Mouse (Mus musculus): ENCODE results near the gene Hspg2. TPM values are rescaled to one million over a fixed set of nuclear protein-coding genes. Genes with fewer than 3 reads are reported as not detected.
A peak's percentile ranks its signal among the peaks of the same experiment; 100 is the strongest.

The Hspg2 gene
- polyA plus RNA-seq, 1 experiment from 2014 or later, result 7.5 TPM

DNA sequence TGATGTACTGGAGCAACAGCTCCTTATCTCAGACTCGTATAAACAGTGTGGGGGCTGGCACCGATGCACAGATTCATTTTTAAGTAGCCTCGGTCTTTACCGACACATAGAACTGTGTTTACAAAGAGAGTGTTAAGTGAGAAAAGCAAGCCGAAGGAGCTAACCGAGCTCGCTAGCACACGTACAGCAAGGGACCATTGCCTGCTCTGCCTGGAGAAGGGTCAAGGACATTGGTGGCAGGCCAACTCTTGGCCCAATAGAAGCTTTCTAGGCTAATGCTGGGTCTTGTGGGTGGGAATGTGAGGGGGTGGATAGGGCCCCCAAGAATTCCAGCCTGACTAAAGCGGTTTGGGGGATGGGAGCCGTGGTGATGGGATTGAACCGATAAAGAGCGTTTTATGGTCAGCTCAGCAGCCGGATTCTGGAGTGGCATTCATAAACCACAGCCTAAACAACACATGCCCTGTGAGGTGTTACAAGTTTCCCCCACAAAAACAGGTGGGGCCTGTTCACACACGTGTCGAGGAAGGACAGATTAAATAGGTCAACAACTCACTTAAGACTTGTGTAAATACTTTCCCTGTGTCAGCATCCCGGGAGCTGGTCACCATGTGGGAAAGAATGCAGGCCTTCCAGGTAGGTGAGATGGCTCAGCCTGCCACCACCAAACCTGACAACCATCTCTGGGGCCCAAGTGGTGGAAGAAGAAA lies 6.4 kb upstream of the Hspg2 start:
- Histone ChIP-seq H3K36me3 (no peaks in the 10 kb centered on the region), H3K4me1 (peaks cover 3% of the 10 kb centered on the region; the same call in 1 of the 2 replicates), H3K4me3 (replicated peaks) (no peak overlapping the region), H3K4me2 (no peak overlapping the region), H3K9me3 (replicated peaks) (no peaks in the 10 kb centered on the region), H3K27ac (replicated peaks) (no peak overlapping the region), H3K27me3 (replicated peaks) (no peaks in the 10 kb centered on the region; the same call in 1 of the 2 replicates), H3K9ac (replicated peaks) (no peak overlapping the region)
- WGBS, result 85% methylated on average over 16 of the region's 16 CpGs
- ATAC-seq (ENCODE audit: low FRiP score), result no peak

DNA sequence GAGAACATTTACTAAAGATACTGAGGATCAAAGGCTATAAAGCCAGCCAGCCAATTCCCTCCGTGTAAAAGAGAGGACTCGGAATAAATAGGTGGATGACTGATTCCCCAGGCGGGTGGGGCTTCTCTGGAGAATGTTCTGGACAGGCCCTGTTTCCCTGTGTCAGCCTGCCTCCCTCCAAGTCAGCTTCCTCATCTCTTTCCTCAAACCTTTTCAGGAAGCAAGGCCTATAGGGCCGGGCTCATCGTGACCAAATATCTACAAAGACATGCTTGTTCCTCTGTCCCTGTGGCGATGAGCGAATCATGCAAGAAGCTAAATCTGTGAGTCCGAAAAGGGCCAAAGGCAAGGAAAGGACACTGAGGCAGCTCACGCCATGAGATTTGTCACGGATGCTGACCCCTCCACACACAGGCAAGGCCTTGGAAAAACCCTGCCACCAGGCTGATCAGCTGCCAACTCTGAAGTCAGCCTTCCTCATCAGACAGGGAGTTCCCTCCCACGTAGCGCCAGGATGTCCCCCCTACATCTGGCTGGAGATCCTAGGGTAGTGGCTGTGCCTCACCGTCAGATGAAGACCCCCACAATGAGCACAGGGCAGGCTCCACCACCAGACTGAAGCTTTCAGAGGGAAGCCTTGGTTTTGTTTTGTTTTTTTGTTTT lies 3.3 kb upstream of the Hspg2 start:
- Histone ChIP-seq H3K27ac (replicated peaks) (no peak overlapping the region), H3K36me3 (no peaks in the 10 kb centered on the region), H3K4me1 (peaks cover 25% of the 10 kb centered on the region), H3K4me3 (replicated peaks) (no peak overlapping the region), H3K27me3 (replicated peaks) (peaks cover 5% of the 10 kb centered on the region; the same call in 1 of the 2 replicates), H3K9ac (replicated peaks) (no peak overlapping the region), H3K4me2 (no peak overlapping the region), H3K9me3 (replicated peaks) (no peaks in the 10 kb centered on the region)
- 72% methylated on average over 13 of the region's 13 CpGs for WGBS
- no peak for ATAC-seq (ENCODE audit: low FRiP score)

DNA sequence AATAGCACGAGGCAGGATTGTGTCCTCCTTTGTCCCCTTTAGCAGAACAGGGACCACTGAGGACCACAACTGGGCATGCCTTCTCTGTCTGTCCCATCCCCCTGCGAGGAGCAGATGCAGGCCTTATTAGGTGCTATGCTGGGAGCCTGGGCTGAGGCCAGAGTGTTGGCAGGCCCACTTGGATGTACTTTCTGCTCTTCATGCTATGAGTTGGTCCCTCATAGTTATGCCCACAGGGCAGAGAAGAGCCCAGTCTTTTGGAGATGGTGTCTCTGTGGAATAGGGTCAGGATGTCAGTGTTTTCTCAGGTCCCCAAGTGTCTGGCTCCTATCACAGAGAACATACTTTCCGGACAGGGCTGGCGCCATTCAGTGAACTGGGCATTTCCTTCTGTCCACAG lies 1.6 kb upstream of the Hspg2 start:
- Histone ChIP-seq H3K4me1 (peaks cover 26% of the 10 kb centered on the region), H3K27ac (replicated peaks) (no peak overlapping the region), H3K4me3 (replicated peaks) (no peak overlapping the region), H3K9me3 (replicated peaks) (no peaks in the 10 kb centered on the region), H3K27me3 (replicated peaks) (peaks cover 5% of the 10 kb centered on the region; the same call in 1 of the 2 replicates), H3K36me3 (no peaks in the 10 kb centered on the region), H3K4me2 (no peak overlapping the region), H3K9ac (replicated peaks) (no peak overlapping the region)
- ATAC-seq (ENCODE audit: low FRiP score), result no peak
- WGBS, result 75% methylated on average over 4 of the region's 4 CpGs

DNA sequence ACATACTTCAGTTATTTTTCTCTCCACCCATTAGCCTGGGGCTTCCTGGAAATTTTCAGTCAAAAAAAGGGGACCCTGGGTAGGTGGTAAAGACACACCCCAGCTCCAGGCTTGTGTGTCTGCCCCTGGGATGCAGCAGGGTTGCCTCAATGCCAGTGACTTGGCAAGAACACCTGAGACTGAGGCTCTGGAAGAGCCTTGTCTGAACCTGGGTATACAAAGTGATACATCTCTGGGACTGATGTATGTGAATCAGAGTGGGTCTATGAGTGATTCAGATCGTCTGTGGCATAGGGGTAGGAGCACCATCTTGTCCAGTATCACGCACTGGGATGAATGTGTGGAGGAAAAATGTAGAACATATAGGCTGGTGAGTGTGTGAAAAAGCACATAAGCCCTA lies 1.0 kb upstream of the Hspg2 start:
- Histone ChIP-seq H3K27me3 (replicated peaks) (peaks cover 5% of the 10 kb centered on the region; the same call in 1 of the 2 replicates), H3K4me3 (replicated peaks) (no peak overlapping the region), H3K9me3 (replicated peaks) (no peaks in the 10 kb centered on the region), H3K4me1 (peaks cover 26% of the 10 kb centered on the region), H3K27ac (replicated peaks) (no peak overlapping the region), H3K9ac (replicated peaks) (no peak overlapping the region), H3K36me3 (no peaks in the 10 kb centered on the region), H3K4me2 (peak overlapping the region; percentile 99; the same call in 1 of the 2 replicates)
- 92% methylated on average over 2 of the region's 2 CpGs for WGBS
- no peak for ATAC-seq (ENCODE audit: low FRiP score)

DNA sequence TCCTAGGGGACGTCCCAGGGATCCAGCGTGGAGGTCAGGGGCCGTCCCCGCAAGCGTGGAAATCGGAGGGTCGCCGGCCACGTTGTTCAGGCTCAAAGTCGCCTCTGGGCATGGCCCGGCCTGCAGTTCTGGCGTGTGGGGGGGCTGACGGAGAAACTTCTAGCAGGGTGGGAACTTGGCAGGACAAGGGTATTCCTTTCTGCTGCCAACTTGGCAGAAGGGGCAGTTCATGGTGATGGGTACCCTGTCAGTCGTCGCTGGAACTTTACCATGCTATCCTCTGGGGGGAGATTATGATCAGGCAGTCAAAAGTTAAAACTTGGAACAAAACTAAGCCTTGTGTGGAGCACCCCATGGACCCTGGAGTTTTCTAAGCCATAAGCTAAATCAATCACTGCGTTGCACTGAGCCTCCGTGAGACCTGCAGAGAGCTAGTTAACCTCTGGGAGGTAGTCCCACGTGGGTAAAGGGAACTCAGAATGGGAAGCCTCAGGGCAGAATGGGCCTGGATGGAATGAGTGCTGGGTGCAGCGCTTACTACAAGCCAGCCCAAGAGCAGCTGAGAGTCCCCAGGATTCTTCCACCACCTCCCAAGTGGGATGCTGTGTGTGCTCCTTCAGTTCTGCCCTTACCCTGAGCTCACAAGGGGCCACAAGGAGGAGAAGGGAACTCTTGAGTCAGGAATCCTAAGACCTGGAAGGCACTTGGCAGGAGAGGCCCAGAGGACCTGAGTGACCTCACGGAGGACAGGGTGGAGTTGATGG lies 694 bp downstream of the Hspg2 start:
- H3K27me3 ChIP-seq (replicated peaks), result peaks cover 5% of the 10 kb centered on the region; the same call in 1 of the 2 replicates
- H3K27ac ChIP-seq (replicated peaks), result peak overlapping the region; percentile 51; the same call in 1 of the 2 replicates
- H3K36me3 ChIP-seq, result no peaks in the 10 kb centered on the region
- peaks cover 32% of the 10 kb centered on the region for H3K4me1 ChIP-seq
- H3K9me3 ChIP-seq (replicated peaks), result no peaks in the 10 kb centered on the region
- H3K4me2 ChIP-seq, result peak overlapping the region; percentile 99
- ATAC-seq (ENCODE audit: low FRiP score), result no peak; the same call in 1 of the 2 replicates
- H3K4me3 ChIP-seq (replicated peaks), result peak overlapping the region; percentile 58
- peak overlapping the region; percentile 59 for H3K9ac ChIP-seq (replicated peaks)
- WGBS, result 4% methylated on average over 20 of the region's 20 CpGs

DNA sequence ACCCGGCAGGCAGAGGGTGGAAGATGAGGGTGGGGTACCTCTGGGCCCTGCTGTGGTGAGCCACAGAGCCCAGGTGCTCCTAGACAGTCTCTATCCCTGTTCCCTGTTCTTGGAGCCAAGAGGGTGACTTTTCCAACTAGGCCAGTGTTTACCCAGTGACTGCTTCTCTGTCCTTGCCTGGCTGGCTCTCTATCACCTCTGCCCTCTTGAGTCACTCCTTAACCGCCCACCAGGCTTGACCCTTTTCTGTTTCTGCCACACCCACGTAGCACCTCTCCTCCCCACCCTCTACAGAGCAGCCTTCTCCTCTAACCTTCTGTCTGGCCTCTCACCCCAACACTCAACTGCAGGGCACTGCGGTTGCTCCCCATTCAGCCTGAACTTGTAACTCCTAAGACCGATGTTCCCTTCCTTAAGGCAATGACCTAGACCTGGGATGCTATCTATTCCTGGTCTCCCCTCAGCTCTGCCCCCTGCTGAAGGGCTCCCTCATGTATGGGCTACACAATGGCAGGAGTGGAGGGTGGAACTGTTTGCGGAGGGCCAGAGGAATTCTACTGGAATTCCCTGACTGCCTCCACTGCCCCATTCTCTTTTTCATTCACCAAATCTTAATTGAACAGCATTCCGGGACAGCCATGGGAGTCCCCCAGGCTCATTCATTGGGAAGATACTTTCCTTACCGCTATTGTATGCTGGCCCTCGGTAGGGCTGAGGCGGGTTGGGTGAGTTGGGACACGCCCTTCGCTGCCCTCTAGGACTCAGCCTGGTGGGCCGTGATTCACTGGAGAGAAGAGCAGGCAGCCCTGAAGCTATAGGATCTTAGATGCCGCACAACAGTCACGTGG lies 1.5 kb downstream of the Hspg2 start:
- no peak for ATAC-seq (ENCODE audit: low FRiP score)
- H3K4me1 ChIP-seq, result peaks cover 29% of the 10 kb centered on the region

DNA sequence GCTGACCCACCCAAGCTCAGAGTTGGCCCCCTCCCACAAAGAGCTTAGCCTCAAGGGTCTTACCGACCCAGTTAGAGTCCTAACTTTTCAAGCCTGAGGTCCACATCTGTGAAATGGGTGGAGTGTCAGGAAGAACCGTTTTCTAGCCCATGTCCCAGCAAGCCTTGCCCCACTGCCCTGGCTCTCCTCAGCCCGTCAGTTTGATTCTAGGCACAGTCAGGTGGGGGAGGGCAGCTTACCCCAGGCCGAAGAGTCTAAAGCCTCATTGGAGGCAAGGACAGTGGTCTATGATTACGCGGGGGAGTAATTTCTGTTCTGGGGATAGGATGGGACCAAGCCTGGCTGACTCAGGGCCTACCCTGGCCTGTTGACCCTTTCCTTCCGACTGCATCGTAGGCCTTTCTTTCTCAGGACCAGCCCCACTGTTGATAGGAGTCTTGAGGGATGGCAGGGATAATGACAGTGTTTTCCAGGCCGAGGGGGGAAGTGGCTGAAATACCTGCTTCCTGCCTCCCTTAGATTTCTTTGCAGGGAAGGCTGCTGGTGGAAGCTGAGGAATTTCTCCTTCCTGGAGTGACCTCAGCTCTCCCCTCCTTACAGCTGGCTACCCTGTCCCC lies 2.2 kb downstream of the Hspg2 start:
- Histone ChIP-seq H3K9me3 (replicated peaks) (no peaks in the 10 kb centered on the region), H3K27me3 (replicated peaks) (peaks cover 5% of the 10 kb centered on the region; the same call in 1 of the 2 replicates), H3K4me1 (peaks cover 29% of the 10 kb centered on the region), H3K4me2 (peak overlapping the region; percentile 99), H3K9ac (replicated peaks) (no peak overlapping the region), H3K27ac (replicated peaks) (no peak overlapping the region), H3K36me3 (no peaks in the 10 kb centered on the region), H3K4me3 (replicated peaks) (no peak overlapping the region)
- no peak for ATAC-seq (ENCODE audit: low FRiP score)
- 75% methylated on average over 9 of the region's 9 CpGs for WGBS

More for the DNA sequence above, 1.5 kb downstream of the Hspg2 start:
- peak overlapping the region; percentile 99 for H3K4me2 ChIP-seq
- H3K9me3 ChIP-seq (replicated peaks), result no peaks in the 10 kb centered on the region
- H3K9ac ChIP-seq (replicated peaks), result peak overlapping the region; percentile 59
- H3K27me3 ChIP-seq (replicated peaks), result peaks cover 5% of the 10 kb centered on the region; the same call in 1 of the 2 replicates
- H3K36me3 ChIP-seq, result no peaks in the 10 kb centered on the region
- peak overlapping the region; percentile 51; the same call in 1 of the 2 replicates for H3K27ac ChIP-seq (replicated peaks)
- H3K4me3 ChIP-seq (replicated peaks), result peak overlapping the region; percentile 58
- WGBS, result 39% methylated on average over 15 of the region's 15 CpGs

DNA sequence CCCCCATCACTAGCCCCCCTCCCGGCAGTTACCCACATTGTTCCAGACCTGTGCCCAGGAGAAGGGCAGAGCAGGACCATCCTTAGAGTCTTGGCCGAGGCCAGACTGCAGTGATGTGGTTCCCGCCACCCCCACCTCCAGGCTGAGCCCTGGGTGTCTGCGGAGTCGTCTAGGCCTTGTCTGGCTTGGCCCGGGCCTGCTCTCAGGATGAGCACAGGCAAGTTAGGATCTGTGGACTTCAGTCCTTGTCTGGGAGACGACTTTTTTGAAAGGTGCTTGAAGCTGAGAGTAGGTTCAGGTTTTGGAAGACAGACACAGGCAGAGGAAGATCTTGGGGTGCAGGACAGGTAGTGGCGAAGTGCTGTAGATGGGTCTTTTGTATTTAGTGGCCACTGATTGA lies 2.8 kb downstream of the Hspg2 start:
- Histone ChIP-seq H3K27ac (replicated peaks) (no peak overlapping the region), H3K36me3 (no peaks in the 10 kb centered on the region), H3K4me1 (peaks cover 32% of the 10 kb centered on the region), H3K4me3 (replicated peaks) (no peak overlapping the region), H3K9ac (replicated peaks) (no peak overlapping the region), H3K9me3 (replicated peaks) (no peaks in the 10 kb centered on the region), H3K4me2 (peak overlapping the region; percentile 99; the same call in 1 of the 2 replicates), H3K27me3 (replicated peaks) (peaks cover 5% of the 10 kb centered on the region; the same call in 1 of the 2 replicates)
- WGBS, result 67% methylated on average over 8 of the region's 8 CpGs
- no peak for ATAC-seq (ENCODE audit: low FRiP score)

DNA sequence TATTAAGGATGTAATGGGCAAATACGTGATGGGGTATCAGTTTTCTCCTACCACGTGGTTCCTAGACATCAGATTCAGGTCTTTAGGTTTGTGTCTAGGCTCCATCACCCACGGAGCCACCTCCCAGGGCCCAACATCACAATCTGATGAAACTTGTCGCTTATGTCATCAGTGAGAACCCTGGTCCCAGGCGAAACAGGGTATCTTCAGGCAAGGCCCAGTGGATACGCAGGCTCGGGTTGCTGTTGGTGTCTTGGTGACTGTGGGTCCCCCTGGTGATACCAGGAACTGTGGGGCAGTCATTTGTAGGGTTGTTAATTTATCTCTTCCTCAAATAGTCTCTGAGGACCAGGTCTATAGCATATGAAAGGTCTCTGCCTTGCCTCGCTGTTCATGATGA lies 4.7 kb downstream of the Hspg2 start:
- Histone ChIP-seq H3K9ac (replicated peaks) (no peak overlapping the region), H3K4me2 (no peak overlapping the region), H3K4me1 (peaks cover 43% of the 10 kb centered on the region), H3K36me3 (no peaks in the 10 kb centered on the region), H3K4me3 (replicated peaks) (no peak overlapping the region), H3K27ac (replicated peaks) (no peak overlapping the region), H3K9me3 (replicated peaks) (no peaks in the 10 kb centered on the region), H3K27me3 (replicated peaks) (0 out of 2 replicates have a peak, but pooled peaks cover 5% of the 10 kb centered on the region)
- 91% methylated on average over 8 of the region's 8 CpGs for WGBS
- no peak for ATAC-seq (ENCODE audit: low FRiP score)

DNA sequence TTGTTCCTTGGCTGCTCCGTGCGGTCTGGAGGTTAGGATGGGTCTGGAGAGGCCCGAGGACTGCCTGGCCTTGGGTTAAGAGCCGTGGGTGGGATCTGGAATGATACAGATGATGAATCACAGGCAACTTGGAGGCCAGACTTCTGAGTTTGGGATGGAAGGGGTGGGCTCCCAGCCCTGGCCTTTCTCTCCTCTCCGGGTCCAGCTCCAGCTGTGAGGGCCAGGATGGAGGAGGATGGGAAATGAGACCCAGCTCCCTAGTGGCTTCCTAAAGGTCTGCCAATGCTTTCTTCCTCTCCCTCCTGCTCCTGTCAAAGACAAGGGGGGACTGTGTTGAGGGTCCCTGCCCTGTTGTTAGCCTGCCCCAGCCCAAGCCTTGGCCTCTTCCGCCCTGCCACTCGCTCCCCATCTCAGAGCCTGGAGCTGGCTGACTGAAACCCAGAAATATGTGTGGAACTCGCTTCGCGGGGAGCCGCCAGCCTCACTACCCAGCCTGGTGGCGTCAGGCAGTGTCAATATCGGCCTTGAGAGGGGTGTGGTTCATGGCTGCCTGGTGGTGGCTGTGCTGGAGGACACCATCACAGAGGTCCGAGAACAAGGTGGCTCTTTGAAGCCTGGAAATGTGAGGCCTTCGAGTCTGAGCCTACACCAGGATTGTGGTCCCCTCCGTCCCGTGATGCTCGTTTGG lies 5.3 kb downstream of the Hspg2 start:
- no peak overlapping the region for H3K4me2 ChIP-seq
- H3K9ac ChIP-seq (replicated peaks), result no peak overlapping the region
- WGBS, result 84% methylated on average over 18 of the region's 18 CpGs
- no peak overlapping the region for H3K27ac ChIP-seq (replicated peaks)
- H3K4me1 ChIP-seq, result peaks cover 40% of the 10 kb centered on the region
- 0 out of 2 replicates have a peak, but pooled peaks cover 5% of the 10 kb centered on the region for H3K27me3 ChIP-seq (replicated peaks)
- no peak overlapping the region for H3K4me3 ChIP-seq (replicated peaks)
- no peak for ATAC-seq (ENCODE audit: low FRiP score)
- no peaks in the 10 kb centered on the region for H3K36me3 ChIP-seq
- no peaks in the 10 kb centered on the region for H3K9me3 ChIP-seq (replicated peaks)
